ENCODE assay signal across 26 mouse cellular contexts in the genomic region with DNA sequence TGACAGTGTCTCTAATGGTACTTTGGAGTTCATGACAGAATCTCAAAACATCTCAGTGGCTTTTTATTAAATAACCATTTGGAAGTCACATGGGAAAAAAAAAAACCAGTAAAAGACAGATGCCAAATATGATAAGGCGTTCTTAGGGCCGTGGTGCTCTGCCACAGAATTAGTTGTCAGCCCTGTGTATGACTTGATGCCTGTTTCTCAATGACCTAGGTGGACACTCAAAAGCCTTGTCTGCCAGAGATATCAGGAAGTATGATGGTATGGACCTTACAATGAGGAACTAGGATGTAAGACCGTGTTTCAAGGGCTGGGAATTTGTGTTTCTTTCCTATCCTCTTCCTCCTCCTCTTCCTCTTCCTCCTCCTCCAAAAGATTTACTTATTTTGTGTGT.
"Had no signal": no experiment of that assay in that cellular context is flagged by ENCODE, and none has a peak within 500 bp of the region (broad histone marks: within the 10 kb centered on the region; RNA-seq: fewer than 3 reads in every experiment).

No protein-coding gene starts in this region.

- ATAC-seq: hindbrain, postnatal 0 days; intestine, embryonic 16.5 days; liver, embryonic 12.5 days had no signal

- H3K4me1 ChIP-seq: heart, embryonic 15.5 days; hindbrain, embryonic 15.5 days; limb, embryonic 15.5 days had no signal

- H3K4me3 ChIP-seq: gastrocnemius, adult 2 months; heart, embryonic 13.5 days; heart, embryonic 15.5 days; hindbrain, embryonic 13.5 days; hindbrain, embryonic 15.5 days; kidney, embryonic 15.5 days; limb, embryonic 13.5 days; limb, embryonic 15.5 days; liver, embryonic 12.5 days had no signal

- H3K36me3 ChIP-seq: heart, embryonic 13.5 days; heart, embryonic 15.5 days; hindbrain, embryonic 13.5 days; hindbrain, embryonic 15.5 days; kidney, embryonic 15.5 days; limb, embryonic 13.5 days; limb, embryonic 15.5 days; liver, embryonic 12.5 days had no signal

- H3K27ac ChIP-seq: gastrocnemius, adult 2 months; heart, embryonic 13.5 days; heart, embryonic 15.5 days; hindbrain, embryonic 13.5 days; hindbrain, embryonic 15.5 days; hindbrain, postnatal 0 days; kidney, embryonic 15.5 days; kidney, postnatal 0 days; limb, embryonic 13.5 days; limb, embryonic 15.5 days; liver, embryonic 12.5 days; liver, embryonic 14.5 days had no signal

- DNase-seq: gastrocnemius, adult 2 months; gastrocnemius, postnatal 10 days; gastrocnemius, postnatal 25 days; heart, adult 18-20 months; heart, postnatal 14 days; heart, postnatal 36 days; kidney, adult 11 months; kidney, adult 2 months; kidney, adult 9 months; kidney, postnatal 14 days; kidney, postnatal 36 days; layer of hippocampus, adult 9-11 months; layer of hippocampus, postnatal 36 days; left cerebral cortex, postnatal 4 days had no signal

- H3K27me3 ChIP-seq: heart, embryonic 13.5 days; heart, embryonic 15.5 days; hindbrain, embryonic 13.5 days; hindbrain, embryonic 15.5 days; kidney, embryonic 15.5 days; limb, embryonic 13.5 days; limb, embryonic 15.5 days; liver, embryonic 12.5 days had no signal

- H3K9ac ChIP-seq: heart, embryonic 13.5 days; heart, embryonic 15.5 days; hindbrain, embryonic 13.5 days; hindbrain, embryonic 15.5 days; kidney, embryonic 15.5 days; limb, embryonic 13.5 days; limb, embryonic 15.5 days; liver, embryonic 12.5 days; liver, embryonic 14.5 days had no signal
